In the genomic region with DNA sequence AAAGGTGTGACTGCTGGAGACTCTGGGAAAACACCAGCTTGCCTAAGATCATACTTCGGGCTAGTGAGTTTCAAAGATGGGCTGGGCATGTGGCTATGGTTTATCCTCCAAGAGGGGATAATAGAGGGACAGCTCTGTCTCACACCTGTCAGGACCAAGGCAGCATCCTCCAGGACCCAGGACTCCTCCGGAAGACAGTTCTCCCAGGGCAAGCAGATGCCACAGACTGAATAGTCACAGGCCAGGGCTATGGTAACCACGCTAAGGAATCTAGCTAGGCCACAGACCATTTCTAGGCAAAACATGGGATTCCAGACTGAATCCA, we compare ENCODE assay signal across 17 mouse cellular contexts. TPM values are rescaled to one million over a fixed set of nuclear protein-coding genes. Genes with fewer than 3 reads are reported as not detected.
DNase-seq lines count a peak whose midpoint lies in the region; ATAC-seq and TF ChIP-seq lines count a peak whose summit lies in the region.
"Had no signal": no experiment of that assay in that cellular context is flagged by ENCODE, and none has a peak within 500 bp of the region (broad histone marks: within the 10 kb centered on the region; RNA-seq: fewer than 3 reads in every experiment).

No protein-coding gene starts in this region.

- H3K9me3 ChIP-seq in forebrain, embryonic 15.5 days = no peaks in the 10 kb centered on the region
- no peaks in the 10 kb centered on the region for H3K9me3 ChIP-seq in forebrain, embryonic 16.5 days (ENCODE audit: control insufficient read depth, low read length)
- H3K9me3 ChIP-seq in intestine, embryonic 14.5 days (ENCODE audit: control insufficient read depth, low read length) = no peaks in the 10 kb centered on the region
- no peaks in the 10 kb centered on the region for H3K9me3 ChIP-seq in intestine, postnatal 0 days (ENCODE audit: control insufficient read depth)
- no peaks in the 10 kb centered on the region for H3K9me3 ChIP-seq in midbrain, embryonic 13.5 days
- no peaks in the 10 kb centered on the region for H3K9me3 ChIP-seq in midbrain, embryonic 10.5 days (replicated peaks)
- H3K9me3 ChIP-seq: forebrain, embryonic 10.5 days; heart, embryonic 15.5 days had no signal

- DNase-seq in intestine, embryonic 14.5 days (ENCODE audit: low spot score) = no peak
- no peak for DNase-seq in midbrain, embryonic 10.5 days (ENCODE audit: low spot score)
- no peak for DNase-seq in layer of hippocampus, adult 8-10 months (ENCODE audit: low spot score in 2 of 2)

- no peak for TF ChIP-seq CTCF in intestine, postnatal 0 days (IDR thresholded peaks at IDR 0.05; ENCODE audit: low read depth)

- H3K27me3 ChIP-seq in forebrain, embryonic 15.5 days = no peaks in the 10 kb centered on the region
- no peaks in the 10 kb centered on the region for H3K27me3 ChIP-seq in forebrain, embryonic 16.5 days (replicated peaks; ENCODE audit: control insufficient read depth, insufficient read depth, low read length)
- H3K27me3 ChIP-seq in intestine, embryonic 14.5 days (replicated peaks; ENCODE audit: control insufficient read depth, insufficient read depth, low read length) = no peaks in the 10 kb centered on the region
- H3K27me3 ChIP-seq in intestine, postnatal 0 days (replicated peaks; ENCODE audit: control insufficient read depth, insufficient read depth, low read length) = no peaks in the 10 kb centered on the region
- no peaks in the 10 kb centered on the region for H3K27me3 ChIP-seq in midbrain, embryonic 13.5 days
- H3K27me3 ChIP-seq in midbrain, embryonic 10.5 days (ENCODE audit: low read depth, poor library complexity, severe bottlenecking) = peaks cover 8% of the 10 kb centered on the region; the same call in 1 of the 2 replicates

- peaks cover 7% of the 10 kb centered on the region for H3K4me1 ChIP-seq in forebrain, embryonic 15.5 days
- peaks cover 4% of the 10 kb centered on the region for H3K4me1 ChIP-seq in forebrain, embryonic 16.5 days (replicated peaks; ENCODE audit: control insufficient read depth, insufficient read depth, low read length)
- H3K4me1 ChIP-seq in intestine, embryonic 14.5 days (replicated peaks; ENCODE audit: control insufficient read depth, insufficient read depth, low read length) = no peaks in the 10 kb centered on the region; the same call in 1 of the 2 replicates
- H3K4me1 ChIP-seq in intestine, postnatal 0 days (replicated peaks; ENCODE audit: control insufficient read depth, insufficient read depth, low read length) = no peaks in the 10 kb centered on the region
- H3K4me1 ChIP-seq in midbrain, embryonic 13.5 days (replicated peaks) = peaks cover 13% of the 10 kb centered on the region
- peaks cover 18% of the 10 kb centered on the region for H3K4me1 ChIP-seq in midbrain, embryonic 10.5 days

- 71% methylated on average over 3 of the region's 3 CpGs for WGBS in forebrain, embryonic 15.5 days
- WGBS in forebrain, embryonic 16.5 days = 76% methylated on average over 3 of the region's 3 CpGs
- 59% methylated on average over 3 of the region's 3 CpGs for whole genome bisulfite sequencing in intestine, embryonic 14.5 days
- 57% methylated on average over 3 of the region's 3 CpGs for WGBS in intestine, postnatal 0 days
- 81% methylated on average over 3 of the region's 3 CpGs for WGBS in midbrain, embryonic 13.5 days
- WGBS in midbrain, embryonic 10.5 days = 76% methylated on average over 3 of the region's 3 CpGs

- no peak overlapping the region for H3K9ac ChIP-seq in forebrain, embryonic 15.5 days (replicated peaks)
- no peak overlapping the region for H3K9ac ChIP-seq in forebrain, embryonic 16.5 days (replicated peaks; ENCODE audit: low read depth, low read length)
- H3K9ac ChIP-seq in intestine, embryonic 14.5 days (ENCODE audit: low read length) = no peak overlapping the region
- H3K9ac ChIP-seq in intestine, postnatal 0 days (ENCODE audit: low read depth, low read length) = no peak overlapping the region
- H3K9ac ChIP-seq in midbrain, embryonic 13.5 days (replicated peaks) = no peak overlapping the region
- H3K9ac ChIP-seq: heart, embryonic 15.5 days had no signal

- no peak overlapping the region for H3K4me3 ChIP-seq in forebrain, embryonic 15.5 days
- H3K4me3 ChIP-seq in forebrain, embryonic 16.5 days (replicated peaks; ENCODE audit: low read length) = no peak overlapping the region
- H3K4me3 ChIP-seq in intestine, embryonic 14.5 days (ENCODE audit: low read depth, low read length) = no peak overlapping the region
- no peak overlapping the region for H3K4me3 ChIP-seq in intestine, postnatal 0 days (ENCODE audit: low read depth, low read length)
- H3K4me3 ChIP-seq in midbrain, embryonic 13.5 days (replicated peaks) = no peak overlapping the region
- no peak overlapping the region for H3K4me3 ChIP-seq in midbrain, embryonic 10.5 days
- H3K4me3 ChIP-seq: forebrain, embryonic 10.5 days; heart, embryonic 15.5 days had no signal

- peak; percentile 12; the same call in 1 of the 2 replicates for ATAC-seq in forebrain, embryonic 15.5 days (replicated peaks)
- no peak; the same call in 1 of the 2 replicates for ATAC-seq in forebrain, embryonic 16.5 days
- ATAC-seq in intestine, embryonic 14.5 days (replicated peaks; ENCODE audit: low FRiP score, low TSS enrichment, low read depth) = 0 out of 2 replicates have a peak, but pooled peaks have one; percentile 27
- ATAC-seq in intestine, postnatal 0 days = no peak
- ATAC-seq in midbrain, embryonic 13.5 days = peak; percentile 72
- 0 out of 2 replicates have a peak, but pooled peaks have one; percentile 6 for ATAC-seq in megakaryocyte-erythroid progenitor cell, adult 5-6 weeks (replicated peaks; ENCODE audit: low FRiP score, low TSS enrichment, poor library complexity, severe bottlenecking)

- H3K27ac ChIP-seq in forebrain, embryonic 15.5 days (replicated peaks) = no peak overlapping the region
- no peak overlapping the region for H3K27ac ChIP-seq in forebrain, embryonic 16.5 days (ENCODE audit: low read length)
- H3K27ac ChIP-seq in intestine, embryonic 14.5 days (ENCODE audit: low read depth) = no peak overlapping the region
- H3K27ac ChIP-seq in intestine, postnatal 0 days (ENCODE audit: low read depth, low read length) = no peak overlapping the region
- H3K27ac ChIP-seq in midbrain, embryonic 13.5 days = no peak overlapping the region
- H3K27ac ChIP-seq in midbrain, embryonic 10.5 days (replicated peaks) = no peak overlapping the region
- H3K27ac ChIP-seq: heart, embryonic 15.5 days had no signal

- no peaks in the 10 kb centered on the region for H3K36me3 ChIP-seq in forebrain, embryonic 15.5 days
- no peaks in the 10 kb centered on the region for H3K36me3 ChIP-seq in forebrain, embryonic 16.5 days (ENCODE audit: control insufficient read depth, insufficient read depth)
- no peaks in the 10 kb centered on the region for H3K36me3 ChIP-seq in intestine, embryonic 14.5 days (ENCODE audit: control insufficient read depth, insufficient read depth, low read length)
- no peaks in the 10 kb centered on the region for H3K36me3 ChIP-seq in intestine, postnatal 0 days (ENCODE audit: control insufficient read depth, insufficient read depth)
- no peaks in the 10 kb centered on the region for H3K36me3 ChIP-seq in midbrain, embryonic 13.5 days
- no peaks in the 10 kb centered on the region for H3K36me3 ChIP-seq in midbrain, embryonic 10.5 days
- H3K36me3 ChIP-seq: forebrain, embryonic 10.5 days; heart, embryonic 15.5 days had no signal

- H3K4me2 ChIP-seq in forebrain, embryonic 15.5 days (replicated peaks) = no peak overlapping the region
- no peak overlapping the region for H3K4me2 ChIP-seq in forebrain, embryonic 16.5 days (ENCODE audit: low read length)
- H3K4me2 ChIP-seq in intestine, embryonic 14.5 days (ENCODE audit: low read length) = no peak overlapping the region
- H3K4me2 ChIP-seq in intestine, postnatal 0 days (replicated peaks; ENCODE audit: low read depth) = no peak overlapping the region
- H3K4me2 ChIP-seq in midbrain, embryonic 13.5 days (replicated peaks) = no peak overlapping the region

RNA-seq across cellular contexts. Expression of a gene that starts 43.9 kb away (rescaled TPM):
- polyA plus RNA-seq in forebrain, embryonic 15.5 days (2015; fragmentation: Nextera tagmentation; extraction: Ambion mirVana) = 0.18 and 0.23 TPM in 2 replicates
- 0.20 and 0.31 TPM in 2 replicates for polyA plus RNA-seq in forebrain, embryonic 16.5 days (2015; fragmentation: Nextera tagmentation; extraction: Ambion mirVana)
- polyA plus RNA-seq in intestine, embryonic 14.5 days (2014; fragmentation: Nextera tagmentation; extraction: Ambion mirVana) = 0.07 and 0.19 TPM in 2 replicates
- 0.07 TPM in 1 of 2 replicates, not detected in the other for polyA plus RNA-seq in intestine, postnatal 0 days (2015; fragmentation: Nextera tagmentation; extraction: Ambion mirVana)
- polyA plus RNA-seq in midbrain, embryonic 13.5 days (2015; fragmentation: Nextera tagmentation; extraction: Ambion mirVana) = 0.05 and 0.14 TPM in 2 replicates
- polyA plus RNA-seq in midbrain, embryonic 10.5 days (2016; fragmentation: Nextera tagmentation; extraction: Ambion mirVana) = 0.09 TPM in 1 of 2 replicates, not detected in the other
- not detected in 2 replicates for total RNA-seq in megakaryocyte-erythroid progenitor cell, adult 5-6 weeks (2014; fragmentation: Nextera tagmentation)
- not detected in 2 replicates for total RNA-seq in megakaryocyte-erythroid progenitor cell, adult 5-6 weeks (2017)
- under 1 TPM; 0.31 to 0.59 (median 0.34) TPM for total RNA-seq in layer of hippocampus, adult 8-10 months (2022)
- total RNA-seq: adrenal gland, postnatal 25 days; gastrocnemius, adult 2 months; heart, adult 8-10 months; megakaryocyte, adult 5-6 weeks; monocyte, adult 5-6 weeks had no signal
- polyA plus RNA-seq: embryonic facial prominence, embryonic 11.5 days; forebrain, embryonic 10.5 days; liver, embryonic 16.5 days had no signal

Comparison
In these comparisons a context has a peak if more than half of its experiments do, and no peak if none do; other contexts are left out.
1. ATAC-seq: peak in forebrain, embryonic 15.5 days (single experiment), intestine, embryonic 14.5 days (single experiment), midbrain, embryonic 13.5 days (single experiment) and megakaryocyte-erythroid progenitor cell, adult 5-6 weeks (single experiment); none in forebrain, embryonic 16.5 days (single experiment) and intestine, postnatal 0 days (single experiment).